Mouse (Mus musculus) embryonic facial prominence, embryonic 14.5 days (tissue): Measurements from ENCODE around the gene Acaa1b. TPM values are rescaled to one million over a fixed set of nuclear protein-coding genes. Genes with fewer than 3 reads are reported as not detected.
A peak's percentile ranks its signal among the peaks of the same experiment; 100 is the strongest.

Experiments used
- ATAC-seq: fragments of 200-750 bp; cut with Nextera tagmentation; 2 replicates; pipeline ENCODE4 v1.8.0; 2017; ENCODE audit warnings: low read depth, moderate number of reproducible peaks, moderate TSS enrichment
- DNase-seq: peaks from one replicate; pipeline ENCODE4 v3.0.0-alpha.2; 2015; ENCODE audit warnings: low spot score
- H3K27ac ChIP-seq: fragments of 300-500 bp; sonication (generic); replicated peaks from 2 replicates; pipeline ENCODE4 v1.5.1; 2014; ENCODE audit warnings: low read depth, mild to moderate bottlenecking, low read length, moderate library complexity
- H3K27me3 ChIP-seq: fragments of 300-500 bp; sonication (generic); replicated peaks from 2 replicates; pipeline ENCODE4 v1.6.1; 2014; ENCODE audit warnings: low read length; ENCODE audit not compliant: control insufficient read depth, insufficient read depth
- H3K36me3 ChIP-seq: fragments of 300-500 bp; sonication (generic); 2 replicates; pipeline ENCODE4 v1.6.1; 2014; ENCODE audit warnings: low read length, mixed read lengths; ENCODE audit not compliant: control insufficient read depth, insufficient read depth
- H3K4me1 ChIP-seq: fragments of 300-500 bp; sonication (generic); 2 replicates; pipeline ENCODE4 v1.6.1; 2014; ENCODE audit warnings: antibody characterized with exemption, low read length; ENCODE audit not compliant: control insufficient read depth, insufficient read depth
- H3K4me2 ChIP-seq: fragments of 300-500 bp; sonication (generic); 2 replicates; pipeline ENCODE4 v1.6.1; 2014; ENCODE audit warnings: low read depth, mild to moderate bottlenecking, low read length, moderate library complexity, mixed read lengths
- H3K4me3 ChIP-seq: fragments of 300-500 bp; sonication (generic); 2 replicates; pipeline ENCODE4 v1.5.1; 2014; ENCODE audit warnings: low read depth, mild to moderate bottlenecking, low read length
- H3K9ac ChIP-seq: fragments of 300-500 bp; sonication (generic); 2 replicates; pipeline ENCODE4 v1.6.1; 2014; ENCODE audit warnings: low read depth, mild to moderate bottlenecking, low read length, moderate library complexity, mixed read lengths
- H3K9me3 ChIP-seq: fragments of 300-500 bp; sonication (generic); 2 replicates; pipeline ENCODE4 v1.6.1; 2016; ENCODE audit warnings: low read length; ENCODE audit not compliant: control insufficient read depth
- WGBS: fragments of 180-500 bp; shearing (Covaris S2); extraction: QIAGEN DNeasy Blood & Tissue Kit; methylation state at CpG from one replicate; pipeline ENCODE4 v1.1.7; 2014; 5-methylcytosine and 5-hydroxymethylcytosine counted together
- polyA plus RNA-seq: library from polyadenylated mRNA; unstranded; fragments of >200 nt; fragmentation: Nextera tagmentation; extraction: Ambion mirVana; gene quantifications from 2 replicates; pipeline ENCODE4 v1.2.1, GENCODE M21; 2014

Acaa1b gene
- polyA plus RNA-seq, 1 experiment from 2014 or later: 1.9 TPM

DNA sequence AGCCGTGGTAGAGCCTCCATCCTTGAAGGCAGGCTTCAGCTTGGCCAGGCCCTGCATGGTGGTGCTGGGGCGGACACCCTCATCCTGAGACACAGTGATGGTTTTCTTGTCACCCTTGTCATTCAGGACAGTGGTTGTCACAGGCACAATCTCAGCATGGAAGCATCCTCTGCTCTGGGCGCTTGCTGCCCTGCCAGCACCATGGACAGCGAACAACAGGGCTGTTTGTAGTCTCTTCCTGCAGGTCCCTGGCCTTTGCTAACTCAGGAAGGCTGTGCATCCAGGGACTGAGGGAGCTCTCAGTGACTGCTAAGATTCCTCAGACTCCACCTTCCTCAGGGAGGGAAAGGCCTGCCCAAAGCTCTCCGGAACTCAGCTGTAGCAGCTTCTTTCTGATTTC, 7.3 kb downstream of the Acaa1b start:
- no peaks in the 10 kb centered on the region for H3K27me3 ChIP-seq
- no peaks in the 10 kb centered on the region for H3K4me1 ChIP-seq
- H3K9ac ChIP-seq: no peak overlapping the region
- H3K27ac ChIP-seq: no peak overlapping the region
- H3K36me3 ChIP-seq: no peaks in the 10 kb centered on the region
- H3K4me2 ChIP-seq: no peak overlapping the region
- H3K4me3 ChIP-seq: no peak overlapping the region
- no peak for ATAC-seq
- DNase-seq: peak; percentile 86
- 16% methylated on average over 5 of the region's 5 CpGs for WGBS
- no peaks in the 10 kb centered on the region for H3K9me3 ChIP-seq

DNA sequence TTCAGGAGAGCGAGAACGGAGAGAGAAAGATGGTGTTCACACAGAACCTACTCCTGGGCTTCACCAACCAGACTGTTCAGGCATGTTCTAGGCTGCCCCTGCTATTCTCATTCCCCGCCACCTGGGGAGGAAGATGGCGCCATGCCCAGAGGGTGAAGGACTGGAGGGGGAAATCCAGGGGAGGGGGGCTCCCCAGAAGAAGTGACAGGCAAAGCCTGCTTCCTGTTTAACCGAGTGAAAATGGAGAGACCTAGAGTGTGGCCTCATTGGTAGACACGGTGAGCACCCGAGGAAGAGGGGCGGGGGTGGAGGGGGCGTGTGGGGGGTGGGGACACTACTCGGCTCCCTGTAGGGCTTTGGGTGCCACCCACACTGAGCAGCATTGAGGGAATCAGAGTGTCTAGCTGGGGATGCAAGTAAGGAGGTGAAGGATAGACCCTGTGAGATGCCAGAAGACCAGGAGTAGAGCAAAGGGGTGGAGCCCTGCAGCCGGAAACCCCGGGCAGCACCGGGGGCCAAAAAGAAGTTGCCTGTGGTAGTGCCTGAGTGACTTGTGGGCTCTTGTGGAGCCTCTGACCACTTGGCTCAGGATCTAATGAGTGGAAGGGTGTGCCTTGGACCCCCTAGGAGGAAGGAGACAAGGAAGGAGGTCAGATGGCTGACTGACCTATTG, 10.7 kb downstream of the Acaa1b start:
- Histone ChIP-seq H3K4me2 (no peak overlapping the region), H3K4me1 (no peaks in the 10 kb centered on the region), H3K36me3 (no peaks in the 10 kb centered on the region), H3K27ac (no peak overlapping the region), H3K9me3 (no peaks in the 10 kb centered on the region), H3K9ac (no peak overlapping the region), H3K27me3 (no peaks in the 10 kb centered on the region), H3K4me3 (no peak overlapping the region)
- no peak for DNase-seq
- WGBS: 71% methylated on average over 13 of the region's 13 CpGs
- no peak; the same call in 1 of the 2 replicates for ATAC-seq

DNA sequence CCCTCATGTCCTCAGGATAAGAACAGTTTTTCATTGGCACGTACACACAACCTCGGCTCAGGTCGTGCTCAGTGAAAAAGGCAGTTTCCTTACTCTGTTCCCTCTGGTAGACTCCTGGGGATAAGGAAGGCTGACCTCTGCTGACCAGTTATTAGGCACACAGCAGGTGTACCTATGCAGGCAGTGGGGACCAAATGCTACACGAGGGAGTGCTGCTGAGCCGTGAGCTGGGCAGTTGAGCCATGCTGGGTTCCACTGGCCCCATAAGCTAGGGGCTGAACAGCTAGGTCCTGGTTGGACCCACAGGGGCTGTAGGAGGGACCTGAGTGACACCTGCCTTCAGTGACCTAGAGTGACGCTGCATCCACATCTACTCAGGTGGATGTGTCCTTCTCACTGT, 11.3 kb downstream of the Acaa1b start:
- H3K4me2 ChIP-seq: no peak overlapping the region
- H3K4me1 ChIP-seq: no peaks in the 10 kb centered on the region
- WGBS: 60% methylated on average over 6 of the region's 6 CpGs
- H3K27me3 ChIP-seq: no peaks in the 10 kb centered on the region
- no peak overlapping the region for H3K9ac ChIP-seq
- no peak for DNase-seq
- no peak for ATAC-seq
- H3K27ac ChIP-seq: no peak overlapping the region
- H3K36me3 ChIP-seq: no peaks in the 10 kb centered on the region
- no peaks in the 10 kb centered on the region for H3K9me3 ChIP-seq
- no peak overlapping the region for H3K4me3 ChIP-seq

DNA sequence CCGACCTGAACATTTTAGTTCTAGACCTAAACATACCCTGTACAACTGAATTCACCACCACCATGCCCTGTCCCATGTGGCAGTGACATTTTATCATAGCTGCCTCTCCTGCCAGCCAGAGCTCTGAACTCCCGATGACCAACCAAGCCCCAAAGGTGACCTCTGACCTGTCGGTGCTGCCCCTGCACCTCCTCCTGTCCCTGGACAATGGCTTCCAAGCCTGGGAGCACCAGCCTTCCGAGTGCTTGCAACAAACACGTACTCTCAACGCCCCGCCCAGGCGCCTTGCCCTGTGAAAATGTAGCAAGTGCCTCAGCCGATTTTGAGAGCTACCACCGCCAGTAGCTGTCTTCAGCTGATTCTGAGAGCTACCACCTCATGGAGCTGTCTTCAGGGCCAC, 11.8 kb downstream of the Acaa1b start:
- Histone ChIP-seq H3K4me3 (no peak overlapping the region), H3K27me3 (no peaks in the 10 kb centered on the region), H3K4me1 (no peaks in the 10 kb centered on the region), H3K27ac (no peak overlapping the region), H3K9ac (no peak overlapping the region), H3K9me3 (no peaks in the 10 kb centered on the region), H3K4me2 (no peak overlapping the region), H3K36me3 (no peaks in the 10 kb centered on the region)
- ATAC-seq (no peak), DNase-seq (no peak)
- 55% methylated on average over 10 of the region's 10 CpGs for WGBS

DNA sequence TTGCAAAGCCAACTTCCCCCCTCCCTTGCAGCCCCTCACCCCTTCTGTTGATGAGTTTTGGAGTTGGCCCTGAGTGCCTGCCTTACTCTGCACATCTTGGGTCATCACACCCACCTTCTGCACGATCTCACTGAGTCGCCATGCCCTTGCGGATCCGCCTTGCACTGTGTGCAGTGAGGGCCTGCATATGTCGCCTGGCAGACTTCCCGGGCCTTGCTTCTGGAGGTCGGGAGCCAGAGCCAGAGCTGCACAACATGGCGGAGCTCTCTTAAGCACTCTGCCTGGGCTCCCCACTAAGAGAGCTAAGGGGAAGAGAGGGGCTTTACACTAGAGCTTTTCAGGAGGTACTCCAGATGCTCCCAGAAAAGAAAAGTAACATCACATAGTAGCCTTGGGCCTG, 12.2 kb downstream of the Acaa1b start:
- Histone ChIP-seq H3K9me3 (no peaks in the 10 kb centered on the region), H3K27ac (no peak overlapping the region), H3K4me3 (no peak overlapping the region), H3K4me1 (no peaks in the 10 kb centered on the region), H3K36me3 (no peaks in the 10 kb centered on the region), H3K9ac (no peak overlapping the region), H3K4me2 (no peak overlapping the region), H3K27me3 (no peaks in the 10 kb centered on the region)
- 82% methylated on average over 8 of the region's 8 CpGs for WGBS
- ATAC-seq (no peak), DNase-seq (no peak)

DNA sequence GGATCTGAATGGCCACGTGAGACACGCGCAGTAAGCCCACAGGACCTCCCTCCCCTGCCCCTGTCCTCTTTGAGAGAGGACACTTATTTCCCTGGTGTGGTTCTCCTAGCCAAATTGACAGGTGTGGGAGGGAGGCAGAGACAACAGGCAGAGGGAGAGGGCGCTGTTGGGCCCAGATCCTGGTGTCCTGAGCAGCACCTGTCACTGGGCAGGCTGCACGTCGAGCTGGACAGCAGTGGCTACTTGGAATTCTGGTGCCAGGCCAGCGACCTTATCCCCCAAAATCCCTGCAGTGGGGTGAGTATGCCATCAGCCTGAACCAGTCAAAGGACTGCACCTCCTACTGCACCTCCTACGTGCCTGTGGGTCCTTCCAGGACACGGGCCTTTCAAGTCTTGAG, 13.5 kb downstream of the Acaa1b start:
- DNase-seq (no peak), ATAC-seq (no peak)
- Histone ChIP-seq H3K9ac (no peak overlapping the region), H3K4me1 (no peaks in the 10 kb centered on the region), H3K4me2 (no peak overlapping the region), H3K4me3 (no peak overlapping the region), H3K27ac (no peak overlapping the region), H3K36me3 (no peaks in the 10 kb centered on the region), H3K27me3 (no peaks in the 10 kb centered on the region), H3K9me3 (no peaks in the 10 kb centered on the region)
- 73% methylated on average over 9 of the region's 9 CpGs for WGBS

DNA sequence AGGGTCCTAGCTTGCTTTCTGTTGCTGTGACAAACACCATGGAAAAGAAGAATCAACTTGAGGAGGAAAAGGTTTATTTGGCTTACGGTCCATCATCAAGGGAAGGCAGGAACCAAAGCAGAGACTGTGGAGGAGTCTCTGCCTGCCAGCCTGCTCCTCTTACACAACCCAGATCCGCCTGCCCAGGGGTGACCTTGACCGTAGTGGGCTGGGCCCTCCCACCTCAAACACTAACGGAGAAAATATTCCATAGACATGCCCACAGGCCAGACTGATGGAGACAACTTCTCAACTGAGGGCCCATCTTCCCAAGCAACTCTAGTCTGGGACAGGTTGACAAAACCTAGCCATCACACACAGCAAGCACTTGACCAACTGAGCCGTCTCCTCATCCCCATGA, 14.8 kb downstream of the Acaa1b start:
- H3K27me3 ChIP-seq: no peaks in the 10 kb centered on the region
- no peak overlapping the region for H3K27ac ChIP-seq
- no peak for ATAC-seq
- no peaks in the 10 kb centered on the region for H3K9me3 ChIP-seq
- no peak overlapping the region for H3K4me2 ChIP-seq
- H3K9ac ChIP-seq: no peak overlapping the region
- 81% methylated on average over 5 of the region's 5 CpGs for WGBS
- no peak overlapping the region for H3K4me3 ChIP-seq
- H3K36me3 ChIP-seq: no peaks in the 10 kb centered on the region
- DNase-seq: no peak
- H3K4me1 ChIP-seq: no peaks in the 10 kb centered on the region

DNA sequence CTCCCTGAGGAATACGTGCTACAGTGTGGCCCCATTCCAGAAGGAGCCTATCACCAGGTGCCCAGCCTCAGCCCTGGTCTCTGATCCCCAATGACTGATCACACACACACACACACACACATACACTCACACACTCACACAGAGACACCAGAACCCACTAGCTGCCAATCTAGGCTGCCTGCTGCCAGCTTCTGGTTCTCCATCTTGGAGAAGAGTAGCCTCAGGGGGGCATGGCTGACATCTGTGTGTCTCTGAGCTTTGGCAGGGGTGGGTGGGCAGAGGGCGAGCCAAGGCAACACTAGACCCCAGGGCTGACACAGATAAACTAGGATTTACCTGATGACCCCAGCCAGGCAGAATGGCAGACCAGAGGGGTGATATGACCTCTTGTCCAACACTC, 18.1 kb downstream of the Acaa1b start:
- Histone ChIP-seq H3K4me2 (no peak overlapping the region), H3K4me3 (no peak overlapping the region), H3K9me3 (no peaks in the 10 kb centered on the region), H3K9ac (no peak overlapping the region), H3K36me3 (no peaks in the 10 kb centered on the region), H3K4me1 (no peaks in the 10 kb centered on the region), H3K27ac (no peak overlapping the region), H3K27me3 (no peaks in the 10 kb centered on the region)
- DNase-seq (no peak), ATAC-seq (no peak)
- WGBS: 64% methylated on average over 2 of the region's 2 CpGs

DNA sequence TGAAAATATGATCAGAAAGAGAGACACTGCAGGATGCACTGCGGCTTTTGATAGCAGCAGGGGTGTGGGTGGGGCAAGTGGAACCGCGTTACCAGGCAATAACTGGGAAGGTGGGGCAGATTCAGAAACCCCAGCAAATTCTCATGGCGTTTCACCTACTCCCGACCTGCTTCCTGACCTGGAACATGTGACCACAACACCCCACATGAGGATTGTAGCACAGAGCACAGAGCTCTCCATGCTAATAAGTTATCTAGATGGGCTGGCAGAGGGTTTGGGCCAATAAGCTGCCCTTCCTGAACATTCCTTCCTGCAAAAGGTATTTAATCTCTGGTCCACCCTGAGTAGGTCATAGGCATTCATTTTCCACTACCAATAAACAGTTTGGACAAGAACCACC, 26.2 kb downstream of the Acaa1b start:
- H3K27ac ChIP-seq: no peak overlapping the region
- ATAC-seq (no peak), DNase-seq (no peak)
- 57% methylated on average over 5 of the region's 5 CpGs for WGBS
- H3K36me3 ChIP-seq: no peaks in the 10 kb centered on the region
- no peaks in the 10 kb centered on the region for H3K4me1 ChIP-seq
- no peaks in the 10 kb centered on the region for H3K9me3 ChIP-seq
- no peak overlapping the region for H3K4me3 ChIP-seq
- no peak overlapping the region for H3K9ac ChIP-seq
- no peak overlapping the region for H3K4me2 ChIP-seq
- H3K27me3 ChIP-seq: no peaks in the 10 kb centered on the region
